Mouse (Mus musculus): Measurements from ENCODE around the gene 1700020A23Rik. TPM values are rescaled to one million over a fixed set of nuclear protein-coding genes. Genes with fewer than 3 reads are reported as not detected.

Gene 1700020A23Rik
- polyA plus RNA-seq, 1 experiment from 2014 or later = not detected

DNA sequence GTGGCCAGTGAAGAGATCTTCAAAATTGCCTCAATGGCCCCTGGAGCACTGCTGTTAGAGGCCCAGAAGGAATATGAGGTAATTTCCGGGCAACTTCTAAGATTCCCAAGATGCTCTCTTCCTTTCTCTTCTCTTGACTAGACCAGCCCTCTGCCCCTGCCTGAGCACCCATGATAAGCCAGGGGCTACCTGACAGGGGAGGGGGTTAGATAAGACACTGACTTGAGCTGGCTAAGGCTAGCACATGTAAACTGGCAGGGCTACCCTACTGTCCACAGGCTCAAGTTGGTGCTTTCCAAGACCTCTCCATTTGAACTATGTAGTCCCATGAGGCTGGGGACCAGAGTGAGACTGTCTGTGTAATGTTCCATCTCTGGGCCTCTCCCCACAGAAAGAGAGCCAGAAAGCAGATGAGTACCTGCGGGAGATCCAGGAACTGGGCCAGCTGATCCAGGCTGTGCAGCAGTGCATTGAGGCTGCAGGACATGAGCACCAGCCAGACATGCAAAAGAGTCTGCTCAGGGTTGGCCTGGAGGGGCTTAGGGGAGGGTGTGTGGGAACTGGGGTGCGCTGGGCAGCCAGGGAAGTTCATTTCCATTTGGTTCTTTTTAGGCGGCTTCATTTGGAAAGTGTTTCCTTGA lies 34.9 kb downstream of the 1700020A23Rik start:
- no peaks in the 10 kb centered on the region for H3K9me3 ChIP-seq (replicated peaks)
- H3K27me3 ChIP-seq = no peaks in the 10 kb centered on the region
- no peak for ATAC-seq (ENCODE audit: low FRiP score)
- H3K36me3 ChIP-seq = peaks cover 76% of the 10 kb centered on the region
- no peaks in the 10 kb centered on the region for H3K4me1 ChIP-seq
- no peak overlapping the region for H3K4me2 ChIP-seq (replicated peaks)
- 94% methylated on average over 4 of the region's 4 CpGs for WGBS
- no peak overlapping the region for H3K4me3 ChIP-seq
- no peak overlapping the region for H3K27ac ChIP-seq
- no peak overlapping the region for H3K9ac ChIP-seq

DNA sequence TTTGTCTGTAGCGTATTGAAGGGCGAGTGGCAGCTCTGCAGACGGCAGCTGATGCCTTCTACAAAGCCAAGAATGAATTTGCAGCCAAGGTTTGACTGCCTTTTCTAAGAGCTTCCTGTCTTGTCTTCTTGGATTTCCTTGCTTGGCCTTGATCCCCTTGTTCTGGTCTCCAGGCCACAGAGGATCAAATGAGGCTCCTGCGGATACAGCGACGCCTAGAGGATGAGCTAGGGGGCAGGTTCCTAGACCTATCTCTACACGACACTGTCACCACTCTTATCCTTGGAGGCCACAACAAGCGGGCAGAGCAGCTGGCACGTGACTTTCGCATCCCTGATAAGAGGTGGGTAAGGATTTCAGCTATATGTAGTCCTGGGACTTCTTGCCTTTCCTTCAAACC lies 37.1 kb downstream of the 1700020A23Rik start:
- Histone ChIP-seq H3K27ac (no peak overlapping the region), H3K36me3 (peaks cover 76% of the 10 kb centered on the region), H3K4me1 (no peaks in the 10 kb centered on the region), H3K9ac (no peak overlapping the region), H3K27me3 (0 out of 2 replicates have a peak, but pooled peaks cover 3% of the 10 kb centered on the region), H3K4me2 (replicated peaks) (no peak overlapping the region), H3K4me3 (no peak overlapping the region), H3K9me3 (replicated peaks) (no peaks in the 10 kb centered on the region)
- ATAC-seq (ENCODE audit: low FRiP score) = no peak
- WGBS = 88% methylated on average over 10 of the region's 10 CpGs

DNA sequence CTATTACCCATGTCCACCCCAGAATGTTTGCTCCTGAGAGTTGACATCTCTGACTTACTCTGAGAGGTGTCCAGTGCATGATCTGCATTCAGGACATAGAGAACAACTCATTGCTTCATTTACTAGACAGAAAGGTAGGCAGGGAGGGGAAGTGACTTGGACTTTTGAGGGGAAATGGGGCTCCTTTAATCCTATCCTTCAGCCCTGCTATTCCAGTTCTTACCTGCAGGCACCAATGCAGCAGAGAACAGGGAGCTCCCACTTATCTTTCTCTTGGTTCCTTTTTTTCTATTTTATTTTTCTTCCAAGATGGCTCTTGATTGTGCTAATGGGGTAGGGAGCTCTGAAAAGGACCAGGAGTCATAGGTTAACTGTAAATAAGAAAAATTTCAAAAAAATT lies 43.4 kb downstream of the 1700020A23Rik start:
- Histone ChIP-seq H3K4me1 (peaks cover 22% of the 10 kb centered on the region), H3K27me3 (peaks cover 9% of the 10 kb centered on the region; the same call in 1 of the 2 replicates), H3K9ac (no peak overlapping the region), H3K4me3 (no peak overlapping the region), H3K27ac (no peak overlapping the region), H3K4me2 (replicated peaks) (no peak overlapping the region), H3K9me3 (replicated peaks) (no peaks in the 10 kb centered on the region), H3K36me3 (peaks cover 15% of the 10 kb centered on the region)
- no peak for ATAC-seq (ENCODE audit: low FRiP score)

DNA sequence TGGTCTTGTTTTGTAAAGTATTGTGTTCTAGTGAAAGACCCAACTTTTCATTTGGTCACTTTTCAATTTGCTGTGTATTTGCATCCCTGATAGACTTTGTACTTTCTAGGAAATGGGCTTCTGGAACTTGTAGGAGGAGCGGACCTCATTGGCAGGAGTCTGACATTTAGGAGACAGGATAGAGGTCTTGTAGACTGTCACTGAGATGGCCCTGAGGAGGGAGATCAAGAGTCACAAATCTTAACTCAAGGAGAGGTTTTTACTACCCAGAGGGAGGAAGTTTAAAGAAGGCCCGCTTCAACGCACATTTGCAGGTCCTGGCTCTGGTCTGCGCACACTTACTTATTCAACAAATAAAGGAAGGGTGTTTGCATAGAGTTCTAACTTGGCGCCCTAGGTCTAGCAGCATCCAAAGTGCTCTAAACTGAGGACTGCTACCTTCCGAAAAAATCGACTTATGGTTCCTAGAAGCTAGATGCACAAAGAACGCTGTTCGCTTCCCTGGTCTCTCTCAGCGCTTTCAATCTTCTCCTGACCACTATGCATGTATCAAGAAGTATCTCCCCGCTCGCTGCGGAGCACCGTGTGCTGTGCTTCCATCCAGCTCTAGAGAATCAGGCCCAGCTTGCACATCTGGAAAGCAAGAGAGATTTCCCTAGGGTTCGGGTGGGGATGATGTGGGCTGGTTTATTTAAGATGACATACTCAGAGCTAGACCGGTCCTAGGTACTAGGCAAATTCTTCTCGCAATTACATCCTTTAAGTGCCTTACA lies 44.1 kb downstream of the 1700020A23Rik start:
- peaks cover 8% of the 10 kb centered on the region for H3K36me3 ChIP-seq
- H3K27me3 ChIP-seq = peaks cover 9% of the 10 kb centered on the region; the same call in 1 of the 2 replicates
- ATAC-seq (ENCODE audit: low FRiP score) = peak; percentile 18; the same call in 1 of the 2 replicates
- WGBS = 9% methylated on average over 17 of the region's 17 CpGs
- H3K4me3 ChIP-seq = peak overlapping the region; percentile 84
- no peak overlapping the region for H3K27ac ChIP-seq
- no peaks in the 10 kb centered on the region for H3K9me3 ChIP-seq (replicated peaks)
- H3K4me1 ChIP-seq = peaks cover 22% of the 10 kb centered on the region
- peak overlapping the region; percentile 76 for H3K9ac ChIP-seq
- peak overlapping the region; percentile 84 for H3K4me2 ChIP-seq (replicated peaks)

DNA sequence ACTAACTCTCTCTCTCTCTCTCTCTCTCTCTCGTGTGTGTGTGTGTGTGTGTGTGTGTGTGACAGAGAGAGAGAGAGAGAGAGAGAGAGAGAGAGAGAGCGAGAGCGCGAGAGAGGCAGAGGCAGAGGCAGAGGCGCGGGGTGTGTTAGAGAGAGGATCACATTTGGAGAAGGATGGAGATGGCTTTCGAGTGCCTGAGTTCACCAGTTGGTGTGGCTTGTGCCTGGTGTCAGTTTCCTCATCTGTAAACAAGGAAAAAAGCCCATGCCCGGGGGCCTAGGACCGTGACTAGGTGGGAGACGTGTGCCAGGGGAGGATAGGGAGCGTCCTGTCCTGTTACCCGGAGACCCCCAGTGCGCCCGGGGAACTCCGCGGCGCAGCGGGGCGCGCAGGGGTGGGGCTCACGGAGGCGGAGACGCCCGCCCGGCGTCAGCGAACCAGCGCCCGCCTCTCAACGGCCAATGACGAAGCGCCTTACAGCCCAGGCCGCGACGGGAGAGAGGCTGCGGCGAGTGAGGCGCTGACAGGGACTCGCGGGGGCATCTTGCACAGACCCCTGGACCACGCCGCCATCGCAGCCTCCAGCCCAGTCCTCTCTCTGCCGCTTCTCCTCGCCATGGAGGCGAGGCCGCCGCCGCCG lies 44.9 kb downstream of the 1700020A23Rik start, which contains the start of gene Ptpra:
Ptpra (plus strand) TSS at position 485 of the 640 bp plus-strand sequence.
- Histone ChIP-seq H3K4me1 (peaks cover 22% of the 10 kb centered on the region), H3K9me3 (replicated peaks) (no peaks in the 10 kb centered on the region), H3K27me3 (peaks cover 9% of the 10 kb centered on the region; the same call in 1 of the 2 replicates), H3K4me3 (peak within 1 kb of the TSS; percentile 84), H3K27ac (peak within 1 kb of the TSS; percentile 76), H3K9ac (peak within 1 kb of the TSS; percentile 76), H3K4me2 (replicated peaks) (peak within 1 kb of the TSS; percentile 84), H3K36me3 (0 out of 2 replicates have a peak, but pooled peaks cover 3% of the 10 kb centered on the region)
- ATAC-seq (ENCODE audit: low FRiP score) = peak; percentile 98
- WGBS = under 1% methylated on average over 46 of the region's 50 CpGs

DNA sequence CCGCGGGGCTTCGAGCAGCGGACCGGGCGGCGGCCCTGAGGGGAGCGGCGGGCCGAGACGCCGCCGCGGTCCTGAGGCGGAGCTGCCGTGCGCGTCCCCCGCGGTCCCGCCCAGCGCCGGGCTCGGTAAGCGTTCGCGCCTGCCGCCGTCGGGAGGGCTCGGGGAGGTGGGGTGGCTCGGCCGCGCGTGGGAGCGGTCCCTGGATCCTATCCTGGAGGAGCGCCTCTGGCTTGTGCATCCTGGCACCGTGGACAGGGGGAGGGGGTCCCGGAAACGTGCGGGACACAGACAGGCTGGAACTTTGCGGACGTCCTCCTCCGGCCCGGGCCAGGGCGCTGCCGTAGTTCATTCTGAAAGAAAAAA lies 45.4 kb downstream of the 1700020A23Rik start:
- H3K36me3 ChIP-seq = no peaks in the 10 kb centered on the region
- H3K9ac ChIP-seq = peak overlapping the region; percentile 76
- ATAC-seq (ENCODE audit: low FRiP score) = peak; percentile 81
- no peaks in the 10 kb centered on the region for H3K9me3 ChIP-seq (replicated peaks)
- peak overlapping the region; percentile 84 for H3K4me2 ChIP-seq (replicated peaks)
- WGBS = under 1% methylated on average over 46 of the region's 47 CpGs
- H3K4me1 ChIP-seq = peaks cover 22% of the 10 kb centered on the region
- H3K4me3 ChIP-seq = peak overlapping the region; percentile 84
- H3K27ac ChIP-seq = peak overlapping the region; percentile 76
- peaks cover 9% of the 10 kb centered on the region; the same call in 1 of the 2 replicates for H3K27me3 ChIP-seq

DNA sequence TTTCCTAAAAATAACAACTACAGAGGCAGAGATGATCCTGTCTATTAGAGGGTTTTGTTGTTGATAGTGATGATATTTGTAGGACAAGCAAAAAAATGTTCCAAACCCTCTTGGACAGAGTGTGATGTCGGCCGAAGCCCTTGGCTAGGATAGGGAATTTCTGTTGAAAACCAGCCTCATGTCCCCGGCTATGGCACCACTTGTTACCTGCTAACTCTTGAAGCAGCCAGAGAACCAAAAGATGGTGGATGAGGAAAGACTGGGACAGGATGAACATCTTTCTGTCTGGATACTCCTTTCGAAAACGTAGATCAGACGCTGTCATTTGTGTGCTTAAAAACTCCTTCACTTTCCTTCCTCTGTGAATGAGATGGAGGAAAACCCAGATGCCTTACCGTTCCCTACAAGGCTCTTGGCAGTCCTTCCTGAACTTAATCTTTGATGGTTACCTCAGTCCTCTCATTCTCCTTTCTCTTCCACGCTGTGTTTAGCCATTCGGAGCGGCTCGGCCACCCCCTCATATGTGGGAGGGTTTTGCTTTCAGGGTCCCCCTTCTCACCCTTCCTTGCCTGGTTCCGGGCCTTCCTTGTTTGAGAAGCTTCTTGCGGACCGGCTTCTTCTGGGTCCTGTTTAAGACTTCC lies 46.1 kb downstream of the 1700020A23Rik start:
- no peak for ATAC-seq (ENCODE audit: low FRiP score)
- Histone ChIP-seq H3K27ac (no peak overlapping the region), H3K27me3 (peaks cover 9% of the 10 kb centered on the region; the same call in 1 of the 2 replicates), H3K9ac (peak overlapping the region; percentile 76), H3K4me2 (replicated peaks) (peak overlapping the region; percentile 84), H3K9me3 (replicated peaks) (no peaks in the 10 kb centered on the region), H3K36me3 (no peaks in the 10 kb centered on the region), H3K4me3 (peak overlapping the region; percentile 84), H3K4me1 (peaks cover 27% of the 10 kb centered on the region)
- 71% methylated on average over 14 of the region's 14 CpGs for WGBS

DNA sequence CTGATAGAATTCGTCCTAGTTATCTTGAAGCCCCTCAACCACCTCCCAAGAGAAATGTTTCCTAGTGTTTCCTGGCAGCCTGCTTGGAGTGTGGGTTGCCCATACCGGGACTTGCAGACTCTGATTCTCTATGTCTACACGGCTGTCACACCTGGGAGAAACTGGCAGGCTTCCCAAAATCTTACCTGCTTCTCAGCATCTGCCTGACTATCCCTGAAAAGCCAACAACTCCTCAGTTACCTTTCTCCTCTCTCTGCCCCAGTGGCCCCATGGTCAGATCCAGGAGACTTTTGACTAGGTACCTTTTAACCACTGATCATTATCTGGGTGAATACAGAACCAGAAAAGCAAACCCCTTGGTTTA lies 46.6 kb downstream of the 1700020A23Rik start:
- ATAC-seq (ENCODE audit: low FRiP score) = no peak
- H3K27me3 ChIP-seq = peaks cover 7% of the 10 kb centered on the region; the same call in 1 of the 2 replicates
- peaks cover 28% of the 10 kb centered on the region for H3K4me1 ChIP-seq
- peak overlapping the region; percentile 84 for H3K4me2 ChIP-seq (replicated peaks)
- H3K9ac ChIP-seq = peak overlapping the region; percentile 76; the same call in 1 of the 2 replicates
- H3K27ac ChIP-seq = no peak overlapping the region
- WGBS = 78% methylated on average over 3 of the region's 3 CpGs
- H3K36me3 ChIP-seq = no peaks in the 10 kb centered on the region
- H3K4me3 ChIP-seq = peak overlapping the region; percentile 84; the same call in 1 of the 2 replicates
- H3K9me3 ChIP-seq (replicated peaks) = no peaks in the 10 kb centered on the region

DNA sequence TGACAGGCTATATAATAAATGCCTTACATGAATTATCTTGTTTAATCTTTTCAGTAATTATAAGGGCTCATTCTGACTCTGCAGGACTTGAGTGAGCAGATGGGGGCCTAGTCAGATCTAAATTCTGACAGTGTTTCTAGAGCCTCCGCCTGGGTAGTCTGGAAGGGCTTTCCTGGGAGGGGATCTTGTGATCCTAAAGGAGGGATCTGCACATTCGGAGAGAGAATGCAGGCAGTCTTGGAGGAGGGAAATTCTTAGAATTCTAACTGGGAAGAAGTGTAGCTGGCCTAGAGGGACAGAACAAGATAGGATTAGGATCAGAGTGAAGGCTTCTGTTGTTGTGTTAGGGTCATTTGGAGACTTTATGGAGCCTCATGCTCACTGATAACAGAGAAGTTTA lies 47.2 kb downstream of the 1700020A23Rik start:
- 70% methylated on average over 2 of the region's 2 CpGs for WGBS
- H3K27ac ChIP-seq = no peak overlapping the region
- peaks cover 28% of the 10 kb centered on the region for H3K4me1 ChIP-seq
- ATAC-seq (ENCODE audit: low FRiP score) = no peak
- H3K27me3 ChIP-seq = peaks cover 7% of the 10 kb centered on the region; the same call in 1 of the 2 replicates
- H3K4me3 ChIP-seq = no peak overlapping the region
- H3K9me3 ChIP-seq (replicated peaks) = no peaks in the 10 kb centered on the region
- no peak overlapping the region for H3K4me2 ChIP-seq (replicated peaks)
- H3K9ac ChIP-seq = no peak overlapping the region
- H3K36me3 ChIP-seq = no peaks in the 10 kb centered on the region

DNA sequence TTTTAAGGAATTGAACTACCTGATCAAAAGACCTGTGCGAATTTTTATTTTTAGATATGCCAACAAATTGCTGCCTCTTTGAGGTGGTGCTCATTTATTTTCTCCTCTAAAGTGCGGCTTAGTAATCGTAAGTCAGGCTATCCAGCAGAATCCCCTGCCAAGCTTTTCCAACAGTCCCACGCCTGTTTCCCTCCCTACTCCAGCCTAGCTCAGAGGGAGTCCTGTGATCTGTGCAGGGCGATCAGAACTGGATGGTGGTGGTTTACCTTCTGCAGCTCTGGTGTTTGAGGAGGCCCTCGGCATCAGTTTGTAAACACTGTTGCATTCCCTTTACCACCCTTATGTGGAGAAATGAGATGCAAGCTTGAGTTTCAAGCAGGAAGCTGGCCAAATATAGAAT lies 48.4 kb downstream of the 1700020A23Rik start:
- no peaks in the 10 kb centered on the region for H3K36me3 ChIP-seq
- WGBS = 70% methylated on average over 6 of the region's 6 CpGs
- H3K4me1 ChIP-seq = peaks cover 28% of the 10 kb centered on the region
- no peaks in the 10 kb centered on the region for H3K9me3 ChIP-seq (replicated peaks)
- no peak overlapping the region for H3K27ac ChIP-seq
- no peak for ATAC-seq (ENCODE audit: low FRiP score)
- H3K4me3 ChIP-seq = no peak overlapping the region
- no peak overlapping the region for H3K9ac ChIP-seq
- no peak overlapping the region for H3K4me2 ChIP-seq (replicated peaks)
- peaks cover under 1% of the 10 kb centered on the region; the same call in 1 of the 2 replicates for H3K27me3 ChIP-seq

DNA sequence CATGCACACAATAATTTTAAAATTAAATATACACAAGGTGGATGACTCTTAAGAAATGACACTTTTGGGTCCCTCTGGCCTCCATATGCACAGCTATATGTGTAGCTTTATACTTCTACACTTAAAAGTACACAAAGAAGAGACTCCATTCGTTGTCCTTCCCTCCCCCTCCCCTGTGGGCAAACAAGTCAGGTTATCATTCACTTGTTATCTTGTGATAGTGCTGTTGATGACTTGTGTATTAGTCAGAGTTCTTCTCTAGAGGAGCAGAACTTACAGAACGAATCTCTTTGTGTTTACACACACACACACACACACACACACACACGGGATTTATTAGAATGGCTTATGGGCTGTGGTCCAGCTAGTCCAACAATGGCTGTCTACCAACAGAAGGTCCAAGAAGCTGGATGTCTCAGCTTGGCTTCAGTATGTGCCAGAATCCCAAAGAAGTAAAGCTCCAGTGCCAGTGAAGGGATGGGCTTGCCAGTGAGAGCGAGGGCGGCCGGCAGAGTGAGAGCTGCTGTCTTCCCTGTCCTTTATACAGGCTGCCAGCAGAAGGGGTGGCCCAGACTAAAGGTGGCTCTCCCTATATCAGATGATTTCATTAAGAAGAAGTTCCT lies 49.8 kb downstream of the 1700020A23Rik start:
- no peaks in the 10 kb centered on the region for H3K9me3 ChIP-seq (replicated peaks)
- no peak for ATAC-seq (ENCODE audit: low FRiP score)
- WGBS = 82% methylated on average over 6 of the region's 6 CpGs
- H3K27ac ChIP-seq = no peak overlapping the region
- no peaks in the 10 kb centered on the region for H3K36me3 ChIP-seq
- peaks cover 21% of the 10 kb centered on the region for H3K4me1 ChIP-seq
- no peaks in the 10 kb centered on the region for H3K27me3 ChIP-seq
- H3K4me2 ChIP-seq (replicated peaks) = no peak overlapping the region
- no peak overlapping the region for H3K4me3 ChIP-seq
- H3K9ac ChIP-seq = no peak overlapping the region
